Mouse (Mus musculus) heart, adult 10 weeks (tissue): ENCODE data around the gene Rbx1. TPM values are rescaled to one million over a fixed set of nuclear protein-coding genes. Genes with fewer than 3 reads are reported as not detected.

Source experiments
- polyA plus RNA-seq: library from polyadenylated mRNA; stranded (reverse); fragments of 350-450 nt; fragmentation: Illumina TruSeq; extraction: RNeasy Lipid Tissue Mini Kit (QIAGEN cat#74804); gene quantifications from one replicate; pipeline ENCODE4 v1.2.3, GENCODE M21; 2014; ENCODE audit warnings: low read depth, low replicate concordance

Rbx1 gene
- polyA plus RNA-seq: 76.0 TPM

GRCm38 (mm10) chr15:81465901-81466737 lies at the start of gene Rbx1:
TSS of gene Rbx1 (plus strand) at chr15:81466296.

Other genes starting within 250 kb of the Rbx1 start
- not detected for gene Mchr1, start 230.8 kb upstream of the Rbx1 start, polyA plus RNA-seq
- gene Slc25a17, start 105.5 kb upstream of the Rbx1 start, polyA plus RNA-seq: 22.8 TPM
- gene St13, start 66.2 kb upstream of the Rbx1 start, polyA plus RNA-seq: 97.1 TPM
- 7.6 TPM for gene Xpnpep3, start 66.2 kb upstream of the Rbx1 start, polyA plus RNA-seq
- gene Dnajb7, start 58.0 kb upstream of the Rbx1 start, polyA plus RNA-seq: not detected
- 21.3 TPM for gene Ep300, start 119.1 kb downstream of the Rbx1 start, polyA plus RNA-seq
- 12.1 TPM for gene L3mbtl2, start 197.6 kb downstream of the Rbx1 start, polyA plus RNA-seq
- gene Chadl, start 231.0 kb downstream of the Rbx1 start, polyA plus RNA-seq: 2.3 TPM